Mouse (Mus musculus) T-helper 1 cell (primary cell): ENCODE measurements around the gene Prdx1.
"Not testable (repeated sequence)": the region's sequence is repeated elsewhere in the genome, so short reads cannot be mapped to it uniquely, and the experiment has no call there.

Experiments
- in situ Hi-C: fragments of 300-600 bp; cut with MboI, MseI; formaldehyde crosslinking; loops from one replicate; pipeline ENCODE4 v1.15.1; 2025; ENCODE audit warnings: high pct_unique_total_duplicates

Prdx1 gene

DNA sequence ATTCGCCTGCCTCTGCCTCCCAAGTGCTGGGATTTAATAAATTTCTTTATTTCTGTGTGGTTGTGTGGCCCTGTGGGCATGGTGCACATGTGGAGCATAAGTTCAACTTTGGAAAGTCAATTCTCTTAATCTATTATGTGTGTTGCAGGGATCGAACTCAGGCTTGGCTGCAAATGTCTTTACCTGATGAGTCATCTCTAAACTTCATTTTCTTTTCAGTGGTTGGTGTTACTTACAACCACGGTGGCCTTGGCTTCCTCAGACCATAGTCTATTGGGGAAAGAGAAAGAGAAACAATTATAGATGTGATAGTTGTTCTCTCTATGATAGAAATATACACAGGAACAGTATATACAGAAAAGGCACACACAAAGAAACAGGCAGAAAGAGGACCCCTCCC, 9.3 kb upstream of the Prdx1 start:
- in situ Hi-C loops = no loop called here

DNA sequence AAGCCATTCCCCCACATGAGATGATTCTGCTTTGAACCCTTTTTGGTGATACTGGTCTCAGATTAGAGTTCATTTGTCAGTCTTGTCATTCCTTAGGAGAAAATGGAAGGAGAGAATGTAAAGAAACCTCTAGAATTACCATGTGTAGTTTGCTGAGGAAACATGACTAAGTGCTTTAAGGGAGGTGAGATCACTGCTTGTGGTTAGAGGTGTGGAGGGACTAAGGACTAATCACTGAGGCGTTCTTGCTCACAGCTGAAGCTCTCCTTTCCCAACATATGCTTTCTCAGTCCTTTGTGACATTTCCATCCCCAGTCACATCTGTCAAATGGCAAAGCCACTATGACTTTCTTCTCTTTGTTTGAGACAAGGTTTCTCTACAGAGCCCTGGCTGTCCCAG, 7.5 kb upstream of the Prdx1 start:
- in situ Hi-C loops = no loop called here

DNA sequence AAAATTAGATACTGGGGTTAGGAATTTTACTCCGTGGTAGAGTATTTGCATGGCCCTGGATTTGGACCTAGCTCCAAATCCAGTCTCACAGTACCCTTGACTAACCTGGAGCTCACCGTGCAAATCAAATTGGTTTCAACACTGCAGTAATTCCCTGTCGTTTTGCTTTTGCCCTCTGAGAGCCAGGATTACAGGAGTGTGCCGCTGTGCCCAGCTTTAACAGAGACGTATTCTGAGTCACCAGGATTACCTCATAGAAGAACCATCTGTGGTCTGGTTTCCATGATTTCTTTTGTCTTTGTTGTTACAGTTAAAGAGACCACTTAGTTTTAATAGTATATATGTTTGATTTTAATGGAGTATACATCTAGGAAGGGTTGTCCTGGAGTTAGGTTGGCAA, 6.2 kb upstream of the Prdx1 start:
- in situ Hi-C loops = no loop called here

DNA sequence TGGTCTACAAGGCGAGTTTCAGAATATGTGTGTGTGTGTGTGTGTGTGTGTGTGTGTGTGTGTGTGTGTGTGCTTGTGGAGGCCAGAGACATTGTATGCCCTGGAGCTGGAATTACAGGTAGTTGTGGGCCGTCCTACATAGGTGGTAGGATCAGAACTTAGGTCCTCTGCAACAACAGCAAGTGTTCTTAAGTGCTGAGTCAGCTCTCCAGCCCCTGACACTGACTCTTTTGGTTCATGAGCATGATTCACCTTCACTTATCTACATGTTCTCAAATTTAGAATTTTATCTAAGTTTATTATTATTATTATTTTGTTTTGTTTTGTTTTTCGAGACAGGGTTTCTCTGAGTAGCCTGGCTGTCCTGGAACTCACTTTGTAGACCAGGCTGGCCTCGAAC, 4.8 kb upstream of the Prdx1 start:
- in situ Hi-C loops = not testable (repeated sequence)

DNA sequence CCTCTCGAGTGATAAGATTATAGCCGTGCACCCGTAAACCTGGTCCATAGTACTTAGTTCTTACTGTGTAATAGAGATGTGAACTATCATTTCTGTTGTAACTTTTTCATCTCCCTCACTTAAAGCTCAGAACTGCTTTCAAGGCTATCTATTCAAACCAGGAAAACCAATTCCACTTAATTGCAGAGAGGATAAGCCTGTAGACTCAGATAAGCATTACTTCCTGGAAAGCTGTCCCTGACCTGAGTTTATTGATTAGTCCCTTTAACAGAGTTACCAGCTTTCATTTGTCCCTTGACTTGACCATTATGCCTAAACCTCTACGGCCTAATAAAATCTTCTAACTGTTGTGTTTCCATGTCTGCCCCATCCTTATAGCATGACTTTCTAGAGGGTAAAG, 1.4 kb upstream of the Prdx1 start:
- in situ Hi-C loops = no loop called here

DNA sequence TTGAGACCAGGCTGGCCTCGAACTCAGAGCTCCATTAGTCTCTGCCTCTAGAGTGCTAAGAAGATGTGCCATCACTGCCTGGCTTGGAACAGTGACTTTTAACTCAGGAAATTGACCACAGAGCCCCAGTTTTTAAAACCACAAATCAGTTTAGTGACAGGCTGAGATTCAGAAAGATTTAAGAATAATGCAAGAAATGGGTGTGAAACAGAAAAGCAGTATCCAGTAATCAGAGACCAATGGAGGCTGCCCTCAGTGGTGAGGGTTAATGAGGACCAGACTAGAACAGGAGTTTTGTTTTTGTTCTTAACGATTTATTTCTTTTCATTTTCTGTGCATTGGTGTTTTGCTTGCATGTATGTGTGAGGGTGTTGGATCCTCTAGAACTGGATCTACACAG, 679 bp upstream of the Prdx1 start:
- in situ Hi-C loops = no loop called here

DNA sequence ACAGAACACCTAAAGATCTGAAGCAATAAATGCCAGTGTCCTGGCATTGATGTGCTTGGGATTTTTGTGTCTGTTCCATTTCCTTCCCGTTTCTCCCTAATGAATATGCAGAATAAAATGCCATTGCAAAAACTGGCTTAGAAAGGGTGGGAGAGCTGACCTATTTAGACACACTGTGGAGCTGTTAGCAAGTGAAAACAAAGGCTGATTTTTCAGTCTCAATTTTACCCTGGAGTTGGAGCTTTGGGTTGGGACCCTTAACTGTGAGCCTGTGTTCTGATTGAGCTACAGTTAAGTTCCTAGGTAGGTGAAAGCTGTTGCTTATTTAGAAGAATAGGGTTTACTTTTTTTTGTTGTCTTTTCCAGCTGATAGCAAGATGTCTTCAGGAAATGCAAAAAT, 1.7 kb downstream of the Prdx1 start:
- in situ Hi-C loops = no loop called here

DNA sequence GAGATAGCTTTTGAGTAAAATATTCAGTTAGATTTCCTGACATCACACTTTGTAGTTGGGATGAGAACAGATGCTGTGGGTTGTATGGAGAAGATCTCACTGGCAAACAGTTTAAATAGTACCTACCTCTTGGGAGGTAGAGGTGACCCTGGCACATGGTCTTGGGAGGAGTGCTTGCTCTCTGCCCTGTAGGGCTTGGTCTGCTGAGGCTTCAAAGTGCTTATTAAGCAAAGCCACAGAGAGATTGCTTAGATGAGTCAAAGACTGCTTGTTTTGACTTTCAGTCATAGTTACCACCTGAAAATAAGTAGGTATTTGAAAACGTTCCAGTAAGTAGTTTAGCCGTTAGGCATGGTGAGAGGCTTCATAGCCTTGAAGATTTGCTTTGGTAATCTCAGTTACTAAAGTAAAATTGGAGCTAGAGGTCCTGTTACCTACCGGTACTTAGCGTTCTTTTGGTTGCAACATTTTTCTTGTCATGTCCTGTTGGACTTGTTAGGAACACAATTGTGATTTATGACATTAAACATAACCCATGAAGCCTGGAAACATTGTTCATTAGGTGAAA, 4.0 kb downstream of the Prdx1 start:
- in situ Hi-C loops = no loop called here

DNA sequence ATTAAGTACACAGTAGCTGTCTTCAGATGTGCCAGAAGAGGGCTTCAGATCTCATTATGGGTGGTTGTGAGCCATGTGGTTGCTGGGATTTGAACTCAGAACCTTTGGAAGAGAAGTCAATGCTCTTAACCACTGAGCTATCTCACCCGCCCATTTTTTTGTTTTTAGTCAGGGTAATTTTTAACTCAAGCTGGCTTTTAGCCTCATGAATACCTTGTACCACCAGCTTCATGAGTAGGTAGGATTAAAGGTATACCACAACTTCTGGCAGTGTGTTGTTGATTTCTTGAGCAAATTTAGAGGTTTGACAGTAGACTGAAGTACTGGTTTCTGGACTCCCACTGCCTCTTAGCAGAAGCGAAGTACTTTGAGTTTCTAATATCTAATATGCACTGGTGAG, 6.8 kb downstream of the Prdx1 start:
- in situ Hi-C loops = loop anchor here (5.0 kb wide), 1 partner anchor 50 kb away; no protein-coding TSS in a partner anchor

DNA sequence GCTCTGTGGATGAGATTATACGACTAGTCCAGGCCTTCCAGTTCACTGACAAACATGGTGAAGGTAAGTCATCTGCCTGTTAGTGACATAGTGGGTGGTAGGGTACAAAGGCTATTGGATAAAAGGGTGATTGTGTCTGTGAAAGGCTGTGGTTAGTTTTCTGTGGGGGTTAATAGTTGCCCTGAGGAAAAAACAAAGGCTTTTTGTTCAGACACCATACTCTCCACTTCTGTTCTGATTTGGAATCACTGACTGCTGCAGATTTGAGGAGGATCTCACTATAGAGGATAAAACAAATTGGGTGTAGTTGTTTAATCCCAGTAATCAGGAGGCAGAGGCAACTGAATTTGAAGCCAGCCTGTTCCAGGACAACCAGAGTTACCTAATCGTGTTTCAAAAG, 8.4 kb downstream of the Prdx1 start:
- in situ Hi-C loops = loop anchor here (5.0 kb wide), 1 partner anchor 51 kb away; no protein-coding TSS in a partner anchor

DNA sequence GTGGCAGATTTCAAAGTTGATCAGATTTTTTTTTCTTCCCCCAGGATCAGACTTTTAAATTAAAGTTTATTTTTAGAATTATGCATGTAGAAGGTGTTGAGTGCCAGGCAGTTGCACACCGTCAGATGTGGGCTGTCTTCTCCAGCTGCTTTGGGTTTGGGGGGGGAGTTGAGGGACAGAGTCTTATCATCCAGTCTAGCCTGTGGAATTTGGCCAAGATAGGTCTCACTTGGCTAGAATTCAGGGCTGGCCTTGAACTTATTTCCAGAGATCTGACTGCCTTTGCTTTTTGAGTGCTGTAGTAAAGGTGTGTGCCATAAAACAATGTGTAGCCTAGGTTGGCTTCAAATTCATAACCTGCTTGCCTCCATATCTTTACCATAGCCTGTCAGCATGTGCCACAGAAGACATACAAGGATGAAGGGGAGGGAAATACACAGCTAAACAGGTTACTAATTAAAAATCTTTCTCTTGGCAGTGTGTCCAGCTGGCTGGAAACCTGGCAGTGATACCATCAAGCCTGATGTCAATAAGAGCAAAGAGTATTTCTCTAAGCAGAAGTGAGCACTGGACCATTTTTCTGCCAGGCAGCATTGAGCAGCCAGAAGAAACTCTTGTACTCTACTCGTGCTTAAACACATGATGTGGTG, 13.5 kb downstream of the Prdx1 start:
- in situ Hi-C loops = loop anchor here (5.0 kb wide), 1 partner anchor 102 kb away; the partner anchor contains the start of gene Ccdc17

DNA sequence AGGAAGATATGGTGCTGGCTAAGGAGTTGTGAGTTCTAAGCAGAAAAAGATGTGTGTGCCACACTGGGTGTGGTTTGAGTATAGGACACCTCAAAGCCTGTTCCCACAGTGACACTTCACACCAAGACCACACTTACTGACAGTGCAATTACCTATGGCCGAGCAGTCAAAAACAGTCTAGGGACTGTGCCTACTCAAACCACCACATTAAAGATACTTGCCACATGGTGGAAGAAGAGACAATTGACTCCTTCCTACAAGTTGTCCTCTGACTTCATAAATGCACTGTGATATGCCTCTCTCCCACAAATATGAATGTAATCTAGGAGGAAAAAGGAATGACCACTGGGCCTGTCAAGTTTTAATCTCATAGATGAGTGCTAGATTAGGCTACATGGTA, 15.6 kb downstream of the Prdx1 start:
- in situ Hi-C loops = loop anchor here (10.0 kb wide), 1 partner anchor 294 kb away; the partner anchor contains the start of genes Hectd3 and Urod

DNA sequence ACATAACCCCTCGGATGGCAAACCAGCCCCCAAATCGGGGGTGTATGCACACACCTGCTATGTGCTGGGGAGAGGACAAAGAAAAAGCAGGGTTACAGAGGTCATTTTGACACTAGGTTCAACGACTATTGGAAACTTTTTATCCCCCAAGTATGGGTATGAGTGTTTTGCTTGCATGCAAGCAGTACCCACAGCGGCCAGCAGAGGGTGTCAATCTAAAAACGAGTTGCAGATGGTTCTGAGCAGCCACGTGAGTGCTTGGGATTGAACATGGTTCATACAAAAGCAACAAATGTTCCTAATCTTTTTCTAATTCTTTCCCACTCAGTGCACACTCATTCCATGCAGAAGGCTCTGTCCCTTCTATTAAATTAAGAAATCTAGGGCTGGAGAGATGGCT, 18.5 kb downstream of the Prdx1 start:
- in situ Hi-C loops = loop anchor here (10.0 kb wide), 1 partner anchor 291 kb away; the partner anchor contains the start of genes Hectd3 and Urod

DNA sequence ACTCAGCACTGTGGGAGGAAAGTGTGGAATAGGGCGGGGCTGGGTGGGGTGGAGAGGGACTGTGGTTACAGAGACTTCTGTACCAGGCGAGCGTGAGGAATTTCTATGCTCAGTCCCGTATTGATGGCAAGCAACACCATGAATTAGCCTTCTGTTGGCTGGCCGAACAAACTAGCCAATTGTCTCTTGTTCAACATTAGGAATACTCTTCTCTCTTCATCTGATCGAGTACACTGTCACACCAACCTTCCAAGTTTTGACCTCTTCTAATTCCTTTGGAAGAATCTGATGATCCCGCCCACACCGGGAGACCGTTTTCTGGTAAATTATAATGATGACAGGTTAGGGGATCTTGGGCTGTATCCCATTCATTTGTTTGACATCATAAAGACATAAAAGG, 22.3 kb downstream of the Prdx1 start:
- in situ Hi-C loops = loop anchor here (5.0 to 10.0 kb wide), 2 partner anchors 50 to 287 kb away; partner anchors contain the start of genes Hectd3 and Urod

DNA sequence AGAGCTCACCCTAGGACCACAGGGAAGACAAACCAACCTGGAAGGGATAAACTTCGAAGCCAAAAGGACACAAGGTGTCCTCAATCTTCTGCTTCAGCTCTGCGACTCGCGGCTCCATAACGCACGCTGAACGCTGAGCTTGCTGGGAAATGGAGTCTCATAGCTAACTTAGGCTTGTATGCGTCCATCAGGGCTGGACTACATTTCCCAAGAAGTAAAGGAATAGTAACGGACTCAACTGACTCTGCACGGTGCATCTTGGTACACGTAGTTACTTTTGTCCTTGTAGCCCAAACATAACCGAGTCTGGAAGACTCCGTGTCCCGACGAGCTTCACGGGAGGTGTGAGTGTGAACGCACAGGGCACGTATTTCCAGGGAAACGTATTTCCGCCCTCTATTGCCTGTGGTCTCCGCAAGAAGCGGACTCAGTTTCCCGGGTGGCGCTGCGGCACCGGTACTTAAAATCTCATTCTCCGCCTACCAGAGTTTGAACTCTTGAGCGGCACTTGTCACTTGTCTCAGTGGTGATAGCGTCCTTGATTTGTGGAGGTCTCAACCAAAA, 22.9 kb downstream of the Prdx1 start, which contains the start of the genes Mmachc and Ccdc163:
Gene Mmachc (minus strand): TSS at position 206 of the 564 bp plus-strand sequence.
Gene Ccdc163 (plus strand): TSS at position 309 of the 564 bp plus-strand sequence.
- in situ Hi-C loops = loop anchor here (5.0 to 10.0 kb wide), 2 partner anchors 51 to 287 kb away; partner anchors contain the start of genes Hectd3 and Urod

DNA sequence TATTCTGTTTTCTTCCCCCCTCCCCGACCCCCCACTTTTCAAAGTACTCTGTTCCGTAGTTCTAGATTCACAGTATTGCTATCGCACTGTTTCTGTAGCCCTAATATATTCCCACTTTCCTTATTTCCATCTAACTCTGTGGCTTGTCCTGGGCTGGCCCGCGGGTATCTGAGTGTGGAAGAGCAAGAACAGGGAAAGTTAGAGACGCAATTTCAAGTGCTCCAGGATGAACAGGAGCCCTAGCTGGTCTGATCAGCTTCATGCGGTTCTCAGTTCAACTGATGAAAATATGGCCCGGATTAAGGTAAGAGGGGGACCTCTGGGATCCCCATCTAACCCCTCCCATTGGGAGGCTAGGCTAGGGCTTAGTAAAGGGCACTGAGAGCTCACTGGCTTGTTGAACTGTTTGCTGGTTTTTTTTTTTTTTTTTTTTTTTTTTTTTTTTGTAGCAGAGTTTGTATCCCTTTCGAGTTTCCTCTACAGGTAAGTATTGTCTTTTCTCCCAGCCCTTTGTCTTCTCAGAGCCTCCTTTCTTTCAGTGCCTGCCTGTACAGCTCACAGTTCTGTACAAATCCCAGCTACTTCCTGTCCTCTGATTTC, 23.5 kb downstream of the Prdx1 start:
- in situ Hi-C loops = loop anchor here (5.0 to 10.0 kb wide), 2 partner anchors 52 to 286 kb away; partner anchors contain the start of genes Hectd3 and Urod

DNA sequence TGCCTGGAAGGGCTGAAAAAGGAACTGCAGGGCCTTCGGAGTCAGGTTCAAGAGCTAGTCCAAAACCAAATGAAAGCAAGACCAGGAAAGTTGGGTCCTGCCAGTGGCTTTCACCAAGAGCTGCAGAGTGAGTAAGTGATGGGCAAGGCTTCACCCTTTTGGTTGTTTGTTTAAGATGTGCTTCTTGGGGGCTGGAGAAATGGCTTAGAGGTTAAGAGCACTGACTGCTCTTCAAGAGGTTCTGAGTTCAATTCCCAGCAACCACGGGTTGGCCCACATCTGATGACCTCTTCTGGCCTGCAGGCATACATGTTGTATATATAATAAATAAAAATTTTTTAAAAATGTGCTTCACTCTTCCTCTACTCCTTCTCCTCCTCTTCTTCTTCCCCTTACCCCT, 24.8 kb downstream of the Prdx1 start:
- in situ Hi-C loops = no loop called here

DNA sequence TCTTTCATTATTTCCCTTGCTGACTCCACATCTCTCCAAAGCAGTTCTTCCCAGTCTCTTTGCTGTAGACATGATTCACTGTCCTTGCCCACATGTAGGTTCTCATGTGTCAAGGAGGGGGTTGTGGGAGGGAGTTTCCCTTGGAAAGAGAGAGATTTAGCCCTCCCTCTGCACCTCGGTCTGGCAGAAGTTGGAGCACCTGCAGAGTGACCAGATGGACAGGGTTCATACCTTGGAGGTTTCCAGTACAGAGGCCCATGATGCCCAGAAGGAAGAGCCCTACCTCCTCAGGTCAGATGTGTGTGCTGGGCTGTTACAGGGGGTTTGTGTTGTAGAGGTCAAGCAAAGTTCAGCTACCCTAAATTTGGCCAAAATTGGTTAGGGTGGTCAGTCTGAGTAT, 27.2 kb downstream of the Prdx1 start:
- in situ Hi-C loops = no loop called here

DNA sequence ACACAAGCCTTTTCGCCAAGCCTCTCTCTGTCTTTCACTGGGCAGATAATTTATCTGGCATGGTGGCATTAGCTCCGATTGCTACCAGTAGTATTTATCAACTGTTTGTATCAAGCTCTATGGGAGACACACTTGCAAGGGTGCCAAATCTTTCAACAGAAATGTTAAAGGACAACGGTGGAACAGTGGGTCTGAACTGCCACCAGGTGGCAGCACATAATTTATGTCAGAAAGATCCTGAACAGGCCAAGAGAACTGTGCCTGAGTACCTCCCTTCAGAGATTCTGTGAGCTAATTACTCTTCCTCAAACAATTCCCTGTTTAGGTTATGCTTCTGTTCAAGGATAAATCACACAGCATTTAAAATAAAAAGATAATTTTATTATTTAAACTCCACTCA, 34.1 kb downstream of the Prdx1 start:
- in situ Hi-C loops = loop anchor here (5.0 kb wide), 1 partner anchor 68 kb away; no protein-coding TSS in a partner anchor

DNA sequence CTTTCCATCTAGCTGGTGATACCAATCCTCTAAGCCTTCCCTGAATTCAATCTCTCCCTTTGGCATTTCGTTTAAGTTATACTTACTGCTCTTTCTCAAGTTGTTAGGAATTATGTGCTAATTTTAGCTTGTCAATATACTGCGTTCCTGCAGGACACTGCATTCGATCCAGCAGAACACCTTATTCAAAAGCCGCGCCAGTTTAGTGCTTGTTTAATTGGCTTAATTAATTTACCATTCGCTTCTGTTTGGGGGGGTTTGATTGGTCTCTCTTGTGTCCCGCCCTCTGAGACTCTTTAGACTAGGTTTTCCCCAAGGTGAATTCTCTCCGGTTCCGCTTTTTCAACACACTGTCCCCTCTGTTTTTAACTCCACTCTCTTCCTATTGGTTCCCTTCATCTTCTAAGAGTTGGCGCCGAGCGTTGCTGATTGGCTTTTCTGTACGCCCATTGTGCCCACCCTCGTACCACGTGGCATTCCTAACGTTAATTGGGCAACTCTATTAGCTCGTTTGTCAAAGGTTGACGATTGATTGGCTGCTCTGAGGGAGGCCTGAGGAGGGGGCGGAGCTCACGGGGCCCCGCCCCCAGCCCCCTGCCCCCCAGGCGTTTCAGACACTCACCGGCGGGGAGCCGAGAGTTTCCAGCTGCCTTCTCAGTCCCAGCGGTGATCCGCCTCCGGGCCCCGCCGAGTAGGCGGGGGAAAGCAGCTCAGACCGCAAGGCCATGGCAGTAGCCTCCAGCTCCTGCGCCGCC, 35.2 kb downstream of the Prdx1 start, which contains the start of gene Tesk2:
Gene Tesk2 (plus strand): TSS at position 606 of the 755 bp plus-strand sequence.
- in situ Hi-C loops = no loop called here

DNA sequence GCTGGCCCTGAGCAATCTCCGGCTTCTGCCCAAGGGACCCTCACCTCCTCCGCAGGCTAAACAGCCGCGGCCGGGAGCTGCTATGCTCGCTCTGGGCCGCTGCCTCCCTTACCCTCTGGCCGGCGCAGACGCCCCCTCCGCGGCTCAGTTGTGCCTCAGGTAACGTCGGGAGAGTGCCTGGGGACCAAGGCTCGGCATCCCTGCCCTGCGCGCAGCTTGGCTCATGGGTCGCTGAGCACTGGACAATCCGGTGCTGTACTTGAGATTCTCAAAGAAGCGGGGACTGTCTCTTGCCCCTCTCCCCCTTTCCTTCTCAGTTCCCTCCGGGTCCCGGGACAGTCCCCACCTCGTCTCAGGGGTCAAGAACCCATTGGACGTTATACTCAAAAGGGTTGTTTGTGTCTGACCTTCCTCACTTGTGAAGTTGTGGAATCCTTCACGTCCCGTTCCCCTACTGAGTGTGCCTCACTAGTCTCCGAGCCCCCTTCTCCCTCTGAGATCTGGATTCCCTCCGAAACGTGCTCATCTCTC, 35.8 kb downstream of the Prdx1 start:
- in situ Hi-C loops = no loop called here
